Mouse (Mus musculus) bone marrow, adult 2 months (tissue): ENCODE data around the gene Gng10. TPM values are rescaled to one million over a fixed set of nuclear protein-coding genes. Genes with fewer than 3 reads are reported as not detected.

ENCODE experiments used
- H3K27ac ChIP-seq: fragments of 200-500 bp; 2 replicates; pipeline ENCODE4 v1.5.1; 2012; ENCODE audit warnings: low read depth, mild to moderate bottlenecking, control low read depth, inconsistent platforms, low read length; ENCODE audit not compliant: control insufficient read depth, poor library complexity, insufficient read depth
- H3K4me1 ChIP-seq: fragments of 200-500 bp; 2 replicates; pipeline ENCODE4 v1.6.1; 2011; ENCODE audit warnings: low read length; ENCODE audit not compliant: control insufficient read depth, insufficient read depth
- H3K4me3 ChIP-seq: fragments of 200-500 bp; replicated peaks from 2 replicates; pipeline ENCODE3; 2011; ENCODE audit warnings: mild to moderate bottlenecking, low read depth, low read length, control low read depth; ENCODE audit not compliant: control insufficient read depth
- CTCF ChIP-seq: fragments of 200-500 bp; IDR thresholded peaks from 2 replicates; pipeline ENCODE4 v1.5.1; 2011; ENCODE audit warnings: low read length, control low read depth; ENCODE audit not compliant: control insufficient read depth, insufficient read depth
- POLR2A ChIP-seq: fragments of 200-500 bp; IDR thresholded peaks from 2 replicates; pipeline ENCODE4 v1.6.1; 2011; ENCODE audit warnings: low read depth, mild to moderate bottlenecking, control low read depth, low read length, borderline replicate concordance; ENCODE audit not compliant: control insufficient read depth
- WGBS: fragments of 180-500 bp; shearing (Covaris S2); methylation state at CpG from one replicate; pipeline ENCODE4 v1.1.7; 2018; 5-methylcytosine and 5-hydroxymethylcytosine counted together
- polyA plus RNA-seq: library from polyadenylated mRNA; stranded (reverse); fragments of >200 nt; gene quantifications from 2 replicates; pipeline ENCODE4 v1.2.4, GENCODE M21; 2011; ENCODE audit warnings: low replicate concordance; ENCODE audit not compliant: missing spikeins, insufficient read depth, insufficient read length

Gene Gng10
- polyA plus RNA-seq, 1 experiment = 8.4 TPM

DNA sequence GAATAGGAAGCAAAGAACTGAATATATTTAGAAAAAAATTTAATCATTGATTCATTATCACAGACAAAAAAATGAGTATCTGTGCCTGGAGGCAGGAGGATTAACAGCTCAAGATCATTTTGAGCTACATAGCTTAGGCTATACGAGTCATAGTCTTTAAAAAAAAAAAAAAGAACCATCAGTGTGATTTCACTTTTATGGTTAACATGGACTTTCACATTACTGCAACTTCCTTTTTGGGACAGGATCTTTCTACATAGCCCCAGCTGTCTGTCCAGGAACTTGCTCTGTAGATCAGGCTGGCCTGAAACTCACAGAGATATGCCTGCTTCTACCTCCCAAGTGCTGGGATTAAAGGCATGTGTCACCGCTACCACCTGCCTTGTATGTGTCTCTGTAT is 48.5 kb downstream of the Gng10 start:
- WGBS = 35% methylated on average over 2 of the region's 2 CpGs

GRCm38 (mm10) chr4:59089391-59089790 is 54.5 kb downstream of the Gng10 start:
- Histone ChIP-seq H3K4me1 (no peaks in the 10 kb centered on the region), H3K4me3 (no peak overlapping the region), H3K27ac (no peak overlapping the region)
- WGBS = 41% methylated on average over 1 of the region's 1 CpGs
- TF ChIP-seq POLR2A (no peak), CTCF (no peak)

More for the DNA sequence above, 48.5 kb downstream of the Gng10 start:
- no peak for TF ChIP-seq POLR2A
- no peak for TF ChIP-seq CTCF
- no peak overlapping the region for H3K4me3 ChIP-seq
- H3K27ac ChIP-seq = no peak overlapping the region
- H3K4me1 ChIP-seq = no peaks in the 10 kb centered on the region; the same call in 1 of the 2 replicates

Other genes with a start within 250 kb of the Gng10 start
- gene Olfr267, start 247.4 kb upstream of the Gng10 start, polyA plus RNA-seq = not detected in 2 replicates
- 18.1 and 33.4 TPM in 2 replicates for gene Ecpas, start 122.3 kb upstream of the Gng10 start, polyA plus RNA-seq
- not detected in 2 replicates for gene Zkscan16, start 91.5 kb upstream of the Gng10 start, polyA plus RNA-seq
- gene Ptgr1, start 48.0 kb upstream of the Gng10 start, polyA plus RNA-seq = 5.9 and 12.4 TPM in 2 replicates
- gene Dnajc25, start 40.0 kb upstream of the Gng10 start, polyA plus RNA-seq = 6.9 and 7.3 TPM in 2 replicates
- 16.2 TPM in 1 of 2 replicates, not detected in the other for gene Gm20503, start 31.9 kb upstream of the Gng10 start, polyA plus RNA-seq
- not detected in 2 replicates for gene AI481877, start 103.9 kb downstream of the Gng10 start, polyA plus RNA-seq
- 17.5 and 18.7 TPM in 2 replicates for gene Ugcg, start 154.2 kb downstream of the Gng10 start, polyA plus RNA-seq